Mouse (Mus musculus): ENCODE data around the gene Plppr1. TPM values are rescaled to one million over a fixed set of nuclear protein-coding genes. Genes with fewer than 3 reads are reported as not detected.
"Not testable (repeated sequence)": the region's sequence is repeated elsewhere in the genome, so short reads cannot be mapped to it uniquely, and the experiment has no call there.

The Plppr1 gene
- total and polyA plus RNA-seq, 3 experiments, result not detected

DNA sequence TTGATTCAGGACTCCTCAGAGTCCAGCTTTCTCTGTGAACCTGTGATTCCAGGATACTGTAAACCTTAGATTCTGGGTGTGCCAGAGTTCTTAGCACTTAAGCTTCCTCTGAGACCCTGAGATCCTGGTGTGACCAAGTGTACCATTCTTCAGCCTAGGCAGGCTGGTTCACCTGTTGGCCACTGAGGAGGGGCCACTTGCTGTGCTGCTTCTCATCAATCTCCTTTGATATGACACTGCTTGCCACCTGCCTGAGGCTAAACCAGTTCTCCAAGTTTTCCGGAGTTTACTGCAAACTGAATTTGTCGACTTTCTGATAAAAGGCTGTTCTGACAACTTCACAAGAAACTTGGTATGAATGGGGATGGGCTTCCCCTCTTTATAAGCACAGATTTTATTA, 298.0 kb downstream of the Plppr1 start:
- dilution Hi-C loops (cut with MboI; ENCODE audit: extremely low pct_ligation_motif_present, extremely low pct_unique_long_range_greater_than_20kb, low sequenced_read_pairs), result no loop called here
- H3K4me2 ChIP-seq (ENCODE audit: insufficient read depth, low read depth, poor library complexity, severe bottlenecking), result no peak overlapping the region
- no peaks in the 10 kb centered on the region for H3K36me3 ChIP-seq (replicated peaks in 1 of 2; ENCODE audit: control insufficient read depth in 1 of 2, insufficient read depth in 1 of 2, low read length in 1 of 2)
- TF ChIP-seq PAX5 (IDR thresholded peaks at IDR 0.05; ENCODE audit: low read length) (no peak), MAZ (IDR thresholded peaks at IDR 0.05; ENCODE audit: low read depth, low read length) (no peak), E2F4 (IDR thresholded peaks at IDR 0.05; ENCODE audit: insufficient replicate concordance, low read depth, low read length) (no peak), ETS1 (conservative IDR thresholded peaks at IDR 0.05; ENCODE audit: low read depth, low read length) (no peak), EP300 (IDR thresholded peaks at IDR 0.05; ENCODE audit: low read length) (no peak), KAT2A (IDR thresholded peaks at IDR 0.05; ENCODE audit: insufficient replicate concordance, low read length) (no peak), TCF12 (IDR thresholded peaks at IDR 0.05; ENCODE audit: low read depth, low read length) (no peak), TBP (conservative IDR thresholded peaks at IDR 0.05; ENCODE audit: low read depth, low read length) (no peak), ZC3H11A (IDR thresholded peaks at IDR 0.05; ENCODE audit: low read depth, low read length) (no peak), ZKSCAN1 (IDR thresholded peaks at IDR 0.05; ENCODE audit: borderline replicate concordance, low read depth, low read length) (no peak), POLR2A (IDR thresholded peaks at IDR 0.05; ENCODE audit: low read depth, low read length) (no peak), RCOR1 (conservative IDR thresholded peaks at IDR 0.05; ENCODE audit: low read depth, low read length) (no peak), MYC (IDR thresholded peaks at IDR 0.05; ENCODE audit: low read depth, low read length) (no peak), ZMIZ1 (IDR thresholded peaks at IDR 0.05; ENCODE audit: low read depth, low read length) (no peak), POLR2AphosphoS2 (IDR thresholded peaks at IDR 0.05; ENCODE audit: low read depth, low read length) (no peak), USF1 (IDR thresholded peaks at IDR 0.05; ENCODE audit: low read depth, low read length) (no peak), GABPA (IDR thresholded peaks at IDR 0.05; ENCODE audit: insufficient replicate concordance, low read depth, low read length) (no peak)
- no peak overlapping the region for H3K27ac ChIP-seq (ENCODE audit: insufficient read depth, low read depth)
- H3K4me1 ChIP-seq (ENCODE audit: control insufficient read depth in 1 of 2, insufficient read depth in 2 of 2), result no peaks in the 10 kb centered on the region
- no peaks in the 10 kb centered on the region for H3K79me2 ChIP-seq (replicated peaks; ENCODE audit: control insufficient read depth, extremely low read depth, insufficient read depth, poor library complexity, severe bottlenecking)
- in situ Hi-C loops (cut with MboI; ENCODE audit: low pct_ligation_motif_present, low pct_unique_long_range_greater_than_20kb, low sequenced_read_pairs), result no loop called here
- no peak overlapping the region for H3K4me3 ChIP-seq (replicated peaks in 1 of 3; ENCODE audit: low read depth in 2 of 3, low read length in 2 of 3, poor library complexity in 1 of 3)
- H3K27me3 ChIP-seq (replicated peaks), result no peaks in the 10 kb centered on the region
- DNase-seq (ENCODE audit: extremely low read depth), result no peak
- no peaks in the 10 kb centered on the region for H3K9me3 ChIP-seq (replicated peaks; ENCODE audit: low read length)
- no peak overlapping the region for H3K9ac ChIP-seq (ENCODE audit: insufficient read depth, low read depth)

- H3K27me3 ChIP-seq (replicated peaks); H3K27ac ChIP-seq (ENCODE audit: insufficient read depth, low read depth); H3K9ac ChIP-seq (ENCODE audit: insufficient read depth, low read depth); H3K79me2 ChIP-seq (replicated peaks; ENCODE audit: control insufficient read depth, extremely low read depth, insufficient read depth, poor library complexity, severe bottlenecking); H3K36me3 ChIP-seq (replicated peaks in 1 of 2; ENCODE audit: control insufficient read depth in 1 of 2, insufficient read depth in 1 of 2, low read length in 1 of 2); dilution Hi-C loops (cut with MboI; ENCODE audit: extremely low pct_ligation_motif_present, extremely low pct_unique_long_range_greater_than_20kb, low sequenced_read_pairs); H3K4me3 ChIP-seq (replicated peaks in 1 of 3; ENCODE audit: low read depth in 2 of 3, low read length in 2 of 3, poor library complexity in 1 of 3); in situ Hi-C loops (cut with MboI; ENCODE audit: low pct_ligation_motif_present, low pct_unique_long_range_greater_than_20kb, low sequenced_read_pairs); H3K4me1 ChIP-seq (ENCODE audit: control insufficient read depth in 1 of 2, insufficient read depth in 2 of 2); DNase-seq (ENCODE audit: extremely low read depth); H3K9me3 ChIP-seq (replicated peaks; ENCODE audit: low read length); H3K4me2 ChIP-seq (ENCODE audit: insufficient read depth, low read depth, poor library complexity, severe bottlenecking): not testable (repeated sequence)
Observed at GRCm38 (mm10) chr4:49368046-49368445, 309.0 kb downstream of the Plppr1 start.

DNA sequence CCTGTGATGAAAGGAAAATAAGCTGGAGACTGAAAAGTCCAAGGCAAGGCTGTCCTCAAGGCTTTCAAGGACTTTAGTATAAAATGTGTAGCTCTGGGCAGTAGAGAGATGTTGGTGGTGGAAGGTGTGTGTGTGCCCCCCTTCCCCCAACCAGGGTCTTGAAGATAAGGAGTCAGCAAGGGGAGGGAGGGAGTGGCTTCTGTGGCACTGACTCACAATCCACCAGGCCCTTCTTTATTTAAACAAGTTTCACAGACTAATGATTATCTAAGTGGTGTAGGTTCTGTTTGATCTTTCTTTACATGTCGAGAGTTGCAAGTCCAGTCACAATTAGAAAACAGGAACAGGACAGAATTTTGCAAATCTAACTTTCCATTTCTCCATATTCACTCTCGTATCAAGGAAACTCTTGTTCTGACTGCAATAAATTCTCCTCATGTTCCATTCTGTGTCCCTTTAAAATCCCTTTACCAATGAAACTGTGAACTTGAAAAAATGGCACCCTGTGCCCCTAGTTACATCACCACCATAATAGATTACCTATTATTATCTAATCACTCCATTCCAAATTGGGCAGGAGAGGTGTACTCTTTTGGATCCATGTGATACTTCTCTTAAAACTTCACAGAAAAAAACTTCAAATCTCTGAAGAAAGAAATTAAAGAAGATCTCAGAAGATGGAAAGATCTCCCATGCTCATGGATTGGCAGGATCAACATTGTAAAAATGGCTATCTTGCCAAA, 324.7 kb downstream of the Plppr1 start:
- H3K36me3 ChIP-seq (replicated peaks in 1 of 2; ENCODE audit: control insufficient read depth in 1 of 2, insufficient read depth in 1 of 2, low read length in 1 of 2); H3K27me3 ChIP-seq (replicated peaks); H3K9ac ChIP-seq (ENCODE audit: insufficient read depth, low read depth); H3K79me2 ChIP-seq (replicated peaks; ENCODE audit: control insufficient read depth, extremely low read depth, insufficient read depth, poor library complexity, severe bottlenecking); H3K27ac ChIP-seq (ENCODE audit: insufficient read depth, low read depth); H3K9me3 ChIP-seq (replicated peaks; ENCODE audit: low read length); dilution Hi-C loops (cut with MboI; ENCODE audit: extremely low pct_ligation_motif_present, extremely low pct_unique_long_range_greater_than_20kb, low sequenced_read_pairs); DNase-seq (ENCODE audit: extremely low read depth); H3K4me2 ChIP-seq (ENCODE audit: insufficient read depth, low read depth, poor library complexity, severe bottlenecking); H3K4me1 ChIP-seq (ENCODE audit: control insufficient read depth in 1 of 2, insufficient read depth in 2 of 2); H3K4me3 ChIP-seq (replicated peaks in 1 of 3; ENCODE audit: low read depth in 2 of 3, low read length in 2 of 3, poor library complexity in 1 of 3); in situ Hi-C loops (cut with MboI; ENCODE audit: low pct_ligation_motif_present, low pct_unique_long_range_greater_than_20kb, low sequenced_read_pairs): not testable (repeated sequence)
